Mouse (Mus musculus) 3T3-L1 (cell line): ENCODE measurements around the gene Prox1.

ENCODE experiments used
- DNase-seq: peaks from one replicate; pipeline ENCODE4 v3.0.0-alpha.2; 2015; ENCODE audit warnings: low read depth, low spot score

Prox1 gene

DNA sequence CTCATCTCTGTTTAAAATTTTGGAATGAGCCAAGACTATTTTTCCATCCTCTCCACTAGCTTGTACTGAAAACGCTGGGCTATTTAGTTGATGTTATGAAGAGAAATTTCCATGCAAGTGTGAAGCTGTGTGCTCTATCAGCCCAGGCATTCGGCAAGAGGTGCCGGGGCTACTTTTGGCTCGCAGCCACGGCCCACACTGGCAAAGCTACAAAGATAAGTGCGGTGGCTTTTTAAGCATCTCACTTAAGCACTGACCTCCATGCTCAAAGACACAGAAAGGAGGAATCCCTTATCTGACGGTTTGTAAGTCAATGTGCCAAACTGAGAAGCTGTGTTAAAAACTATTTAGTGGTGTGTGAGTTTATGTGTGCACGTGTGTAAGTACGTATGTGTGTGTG lies 26.9 kb downstream of the Prox1 start:
- DNase-seq, result no peak

GRCm38 (mm10) chr1:190142584-190142983 lies 27.9 kb downstream of the Prox1 start:
- DNase-seq, result no peak

DNA sequence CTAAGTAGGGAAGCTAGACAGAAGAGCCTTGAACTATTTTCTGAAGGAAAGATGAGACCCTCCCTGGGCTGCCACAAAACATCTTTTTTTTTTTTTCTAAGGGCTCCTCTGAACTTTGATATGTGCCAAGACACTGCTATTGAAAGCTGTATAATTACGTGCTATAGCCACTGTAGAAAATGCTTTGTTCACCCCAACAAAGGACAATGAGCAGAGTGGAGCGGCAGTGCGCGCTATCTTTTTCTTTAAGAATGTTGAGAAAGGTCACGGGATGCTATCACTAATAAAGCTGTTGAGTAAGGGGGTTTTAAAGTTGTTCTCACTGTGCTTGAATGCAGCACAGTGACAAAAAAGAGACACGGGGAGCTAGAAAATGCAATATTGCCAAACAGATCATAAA lies 30.0 kb downstream of the Prox1 start:
- DNase-seq, result no peak

GRCm38 (mm10) chr1:190139711-190140405 lies 30.7 kb downstream of the Prox1 start:
- no peak for DNase-seq

GRCm38 (mm10) chr1:190137943-190138342 lies 32.6 kb downstream of the Prox1 start:
- DNase-seq, result no peak

DNA sequence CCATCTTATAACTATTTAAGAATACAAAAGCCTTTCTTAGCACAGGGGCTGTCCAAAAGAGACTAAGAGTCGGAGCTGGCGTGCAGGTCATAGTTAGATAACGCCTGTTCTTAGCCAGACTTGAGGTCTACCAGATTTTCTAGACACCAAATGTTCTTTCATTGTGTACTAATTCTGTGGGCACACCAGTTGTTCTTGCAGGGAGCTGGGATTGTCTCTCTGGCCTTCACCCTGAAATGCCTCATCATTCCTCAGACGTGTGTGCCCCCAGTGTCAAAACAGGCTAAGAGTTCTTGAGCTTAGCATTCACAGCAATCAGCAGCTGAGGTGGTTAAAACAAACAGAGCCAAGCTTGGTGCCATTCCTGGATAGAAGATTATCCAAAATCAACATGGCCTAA lies 37.6 kb downstream of the Prox1 start:
- no peak for DNase-seq

DNA sequence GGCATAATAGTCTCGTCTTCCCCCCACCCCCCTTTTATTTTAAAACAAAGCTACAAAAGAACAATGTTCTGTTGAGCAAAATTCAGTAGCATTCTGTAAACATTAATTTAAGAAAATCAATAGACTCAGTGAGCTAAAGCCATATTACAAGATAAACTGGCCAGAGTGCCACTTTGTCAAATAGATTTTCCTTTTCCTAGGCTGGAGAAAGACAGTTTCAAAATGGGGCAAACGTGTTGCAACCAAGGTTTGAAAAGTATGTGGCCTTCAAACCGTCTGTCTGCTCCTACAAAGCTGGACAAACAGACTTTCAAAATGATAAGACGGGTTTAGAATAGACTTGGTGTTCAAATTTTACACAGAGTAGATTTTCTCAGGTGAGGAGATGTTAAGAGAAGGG lies 39.6 kb downstream of the Prox1 start:
- DNase-seq, result no peak

DNA sequence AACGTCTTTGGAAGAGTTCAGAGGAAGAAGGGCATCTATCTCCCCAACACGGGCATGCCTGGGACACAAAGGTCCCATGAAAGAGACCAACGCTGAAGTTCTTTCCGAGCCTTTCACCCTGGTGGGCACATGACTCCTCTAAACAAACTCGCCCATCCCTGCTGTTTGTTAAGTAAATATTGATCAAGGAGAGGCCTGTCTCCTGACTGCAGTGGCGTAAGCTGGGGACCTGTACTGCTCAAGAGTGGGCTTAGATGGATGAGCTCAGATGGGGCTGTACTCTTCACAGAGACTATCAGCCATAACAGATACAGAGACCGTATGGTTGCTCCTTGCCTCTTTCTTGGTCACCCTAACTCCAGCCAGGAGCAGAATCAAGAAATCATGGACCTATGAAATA lies 41.0 kb downstream of the Prox1 start:
- DNase-seq, result no peak

DNA sequence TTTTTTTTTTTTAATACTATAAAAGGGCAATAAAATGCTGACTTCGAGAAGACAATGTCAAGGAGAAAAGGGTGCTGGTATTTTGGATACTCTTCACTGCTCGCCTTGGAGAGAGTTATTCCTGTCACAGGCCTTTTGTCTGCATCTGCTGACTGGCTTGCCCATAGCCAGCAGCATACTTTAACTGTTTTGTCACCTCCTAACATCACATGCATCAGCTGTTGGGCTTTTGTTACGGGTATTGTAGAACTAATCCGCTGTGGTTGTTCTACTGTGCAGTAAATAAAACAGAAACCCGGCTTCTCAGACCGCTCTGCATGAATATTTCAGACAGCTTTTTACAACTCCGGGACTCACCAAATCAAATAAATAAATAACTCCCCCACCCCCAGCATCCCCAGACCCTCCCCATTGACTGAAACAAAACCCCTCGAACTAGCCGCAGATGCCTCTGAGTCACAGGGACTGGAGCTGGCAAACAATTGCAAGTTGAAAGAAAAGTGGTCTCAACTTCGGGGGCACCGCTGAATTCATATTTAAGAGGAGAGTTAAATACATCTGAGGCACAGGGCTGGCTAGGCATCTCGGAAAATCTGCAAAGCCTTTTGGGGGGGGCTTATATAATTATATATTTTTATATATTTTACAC lies 41.7 kb downstream of the Prox1 start:
- no peak for DNase-seq

GRCm38 (mm10) chr1:190127878-190128277 lies 42.6 kb downstream of the Prox1 start:
- no peak for DNase-seq

DNA sequence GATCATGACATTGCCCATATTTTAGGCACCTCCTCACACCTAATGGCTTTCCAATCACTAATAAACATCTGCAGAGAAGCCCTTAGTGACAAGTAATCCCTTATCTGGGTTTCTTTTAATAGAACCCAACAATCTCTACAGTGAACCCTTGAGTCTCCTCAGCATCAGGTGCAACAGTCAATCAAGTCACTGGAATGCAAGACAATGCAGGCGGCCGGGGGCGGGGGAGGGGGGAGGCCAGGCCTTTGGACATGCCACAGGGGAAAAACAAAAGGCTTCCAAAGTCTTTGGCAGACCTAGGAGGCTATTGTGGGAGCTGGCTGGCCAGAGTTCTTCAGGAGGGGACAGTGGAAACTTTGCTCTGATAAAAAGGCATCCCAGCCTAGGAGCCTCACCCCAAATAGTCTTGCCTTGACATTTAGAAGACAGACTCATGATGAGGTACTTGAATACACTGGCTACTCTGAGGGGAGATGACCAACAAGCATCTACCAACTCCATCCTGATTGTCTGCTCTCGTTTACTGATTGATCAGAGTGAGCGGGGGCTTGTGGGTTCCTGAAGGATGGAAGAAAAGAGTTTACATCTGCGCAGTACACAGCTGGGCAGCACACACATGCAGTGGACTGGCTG lies 43.2 kb downstream of the Prox1 start:
- DNase-seq, result no peak

GRCm38 (mm10) chr1:190124961-190125739 lies 45.4 kb downstream of the Prox1 start:
- DNase-seq, result no peak

DNA sequence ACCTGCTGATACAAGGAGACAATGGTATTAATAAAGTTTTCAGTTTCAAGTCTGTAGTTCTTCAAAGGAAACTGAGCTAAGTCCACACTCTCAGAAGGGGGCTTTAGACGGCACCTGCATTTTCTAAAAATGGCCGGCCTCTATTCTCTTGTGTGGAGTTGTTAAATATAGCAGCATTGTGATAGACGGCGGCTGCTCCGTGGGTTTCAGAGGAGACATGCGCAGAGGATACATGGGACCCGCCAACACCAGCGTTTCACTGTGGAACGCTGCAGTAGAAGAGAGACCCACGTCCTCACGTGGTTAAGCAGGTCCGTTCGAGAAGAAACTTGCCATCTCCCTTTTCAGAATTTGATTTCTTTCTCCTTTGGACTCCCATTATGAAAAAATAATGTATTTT lies 47.1 kb downstream of the Prox1 start:
- DNase-seq, result no peak

DNA sequence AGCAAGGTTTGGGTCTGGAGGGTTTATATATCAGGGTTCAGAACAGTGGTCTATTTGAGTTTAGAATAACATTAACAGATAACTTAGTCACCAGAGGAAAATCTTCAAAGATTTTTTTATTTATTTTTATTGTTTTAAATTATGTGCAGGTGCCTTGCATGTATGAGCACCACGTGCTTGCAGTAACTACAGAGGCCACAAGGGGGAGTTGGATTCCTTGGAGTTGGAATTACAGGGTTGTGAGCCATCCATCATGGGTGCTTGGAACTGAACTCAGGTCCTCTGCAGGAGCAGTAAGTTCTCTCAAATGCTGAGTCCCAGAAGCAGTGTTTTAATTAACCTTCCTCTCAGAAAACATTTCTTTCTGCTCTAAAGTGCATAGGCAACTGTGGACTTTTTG lies 54.5 kb downstream of the Prox1 start:
- no peak for DNase-seq

DNA sequence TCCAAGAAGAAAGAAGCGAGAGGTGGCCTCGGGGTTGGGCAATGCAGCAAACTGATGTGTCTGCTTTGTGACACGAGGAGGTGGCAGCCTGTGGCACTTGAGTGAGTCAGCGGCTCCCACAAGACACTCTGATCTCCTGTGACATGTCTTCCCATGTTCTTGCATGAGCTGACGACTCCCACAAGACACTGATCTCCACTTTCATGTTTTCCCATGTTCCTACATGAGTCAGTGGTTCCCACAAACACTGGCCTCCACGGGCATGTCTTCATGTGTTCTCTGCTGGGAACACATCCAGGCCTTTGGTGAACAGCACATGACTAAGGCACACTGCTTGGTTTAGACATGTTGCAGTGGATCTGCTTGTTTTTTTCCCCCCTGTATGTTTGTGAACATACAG lies 58.8 kb downstream of the Prox1 start:
- DNase-seq, result peak; percentile 2

DNA sequence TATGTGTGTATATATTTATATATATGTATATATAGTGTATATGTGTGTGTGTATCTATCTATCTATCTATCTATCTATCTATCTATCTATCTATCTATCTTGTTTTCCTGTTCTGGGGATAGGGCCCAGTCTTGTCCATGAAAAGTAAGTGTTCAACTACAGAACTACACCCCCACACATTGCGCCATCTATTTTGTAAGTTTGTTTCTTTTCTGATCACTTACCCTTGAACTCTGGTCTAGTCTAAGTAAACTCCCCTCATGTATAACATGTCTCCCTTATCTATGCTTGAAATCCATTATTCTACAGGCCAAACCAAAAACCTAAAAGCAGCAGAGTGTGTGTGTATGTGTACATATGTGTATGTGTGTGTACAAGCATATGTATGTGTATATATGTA lies 62.9 kb downstream of the Prox1 start:
- no peak for DNase-seq

DNA sequence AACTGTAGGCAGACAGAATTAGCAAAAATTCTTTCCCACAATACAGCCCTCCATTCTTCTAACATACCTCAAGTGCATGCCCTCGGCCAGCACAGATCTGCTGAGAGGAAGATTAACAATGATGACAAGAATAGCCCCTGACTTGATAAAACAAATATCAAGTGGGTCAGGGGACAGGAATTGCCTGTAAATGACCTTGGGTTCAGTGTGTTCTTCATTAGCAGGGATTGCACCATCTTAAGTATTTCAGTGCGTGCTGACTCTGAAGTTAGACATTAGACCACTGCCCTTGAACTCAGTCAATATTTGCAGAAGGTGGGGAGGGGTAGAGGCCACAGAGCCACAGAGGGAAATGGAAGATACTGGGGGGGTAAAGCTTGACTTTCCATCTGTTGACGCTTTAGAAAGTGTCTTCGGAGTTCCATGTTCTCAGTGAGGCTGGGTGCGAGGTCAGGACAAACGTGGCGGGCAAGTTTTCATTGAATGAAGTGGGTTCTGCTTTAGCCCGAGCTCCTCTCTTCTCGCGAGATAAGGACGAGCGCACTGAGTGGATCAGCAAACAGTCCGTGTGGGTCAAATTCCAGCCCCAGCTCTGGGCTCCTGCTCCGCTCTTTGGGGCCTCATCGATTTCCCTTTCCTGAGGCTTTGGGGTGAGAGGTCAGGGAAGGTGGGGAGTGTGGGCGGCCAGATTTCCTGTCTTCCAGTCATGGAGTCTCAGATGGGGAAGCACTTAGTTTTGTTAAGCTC lies 63.7 kb downstream of the Prox1 start:
- DNase-seq, result no peak

GRCm38 (mm10) chr1:190106060-190106459 lies 64.5 kb downstream of the Prox1 start:
- DNase-seq, result no peak

DNA sequence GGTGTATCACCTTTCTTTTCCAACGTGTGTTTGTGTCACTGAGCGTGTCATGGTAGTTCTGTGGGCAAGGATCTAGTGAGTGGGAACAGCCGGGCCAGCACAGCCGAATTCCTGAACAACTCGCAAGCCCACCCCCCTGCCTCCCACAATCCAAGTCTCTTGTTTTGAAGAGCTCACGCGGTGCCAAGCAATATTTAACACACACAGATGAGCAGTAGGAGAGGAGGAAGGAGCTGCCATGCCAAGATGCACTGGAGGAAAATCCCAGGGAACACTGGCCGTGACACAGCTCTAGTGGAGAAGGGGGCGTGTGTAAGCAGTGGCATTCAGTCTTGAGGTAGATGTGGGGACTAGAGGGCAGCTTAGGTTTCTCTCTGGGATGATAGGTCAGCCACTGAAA lies 77.2 kb downstream of the Prox1 start:
- no peak for DNase-seq

GRCm38 (mm10) chr1:190092076-190092475 lies 78.4 kb downstream of the Prox1 start:
- no peak for DNase-seq

DNA sequence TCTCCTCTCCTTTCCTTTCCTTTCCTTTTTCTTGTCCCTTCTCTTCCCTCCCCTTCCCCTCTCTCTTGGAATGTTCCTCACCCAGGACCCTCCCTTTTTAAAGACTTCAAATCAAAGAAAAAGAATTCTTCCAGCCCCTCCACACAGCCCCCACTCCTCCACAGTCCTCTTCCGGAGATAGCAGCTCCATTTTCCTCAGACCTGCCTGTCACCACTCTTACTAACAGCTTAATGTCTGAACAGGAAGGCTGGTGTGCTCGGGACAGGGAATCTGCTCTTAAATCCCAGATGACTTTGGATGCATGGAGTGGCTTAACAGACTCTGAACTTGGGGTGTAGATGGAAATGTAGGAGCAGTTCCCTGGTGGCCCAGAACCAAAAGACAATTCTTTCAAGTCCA lies 81.6 kb downstream of the Prox1 start:
- DNase-seq, result no peak

DNA sequence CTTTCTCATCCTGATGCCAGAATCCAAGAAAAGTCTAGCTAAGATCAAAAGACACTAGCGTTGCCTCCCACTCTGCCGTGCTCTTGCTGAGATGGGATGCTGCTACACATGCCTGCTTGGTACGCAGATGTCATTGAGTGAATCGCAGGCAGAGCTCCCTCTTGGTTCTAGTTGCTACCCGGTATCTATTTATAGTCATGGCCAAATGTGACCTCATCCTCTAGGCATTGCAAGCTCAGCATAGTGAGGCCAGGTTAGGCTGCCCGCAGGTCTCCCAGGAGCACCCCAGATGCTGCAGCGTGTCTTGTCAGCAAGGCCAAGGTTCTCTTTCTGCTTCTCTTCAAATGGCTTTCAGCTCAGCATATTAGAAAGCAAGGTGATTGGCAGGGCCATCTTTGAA lies 84.8 kb downstream of the Prox1 start:
- no peak for DNase-seq
